Mouse (Mus musculus) embryo, embryonic 11 days (tissue): ENCODE measurements at regions not wholly inside any gene's neighbourhood (a gene's known extent, or its start where the extent isn't known, plus 50 kb on each side); places are given as distances from the start of the nearest gene placed in this dataset.
A peak's percentile ranks its signal among the peaks of the same experiment; 100 is the strongest.

Experiments
- DNase-seq: peaks from one replicate; pipeline ENCODE4 v3.0.0-alpha.2; 2015

GRCm38 (mm10) chr9:103813791-103814190, 52.2 kb upstream of the Tmem108 start:
- DNase-seq = no peak

- no peak for DNase-seq
Measured at GRCm38 (mm10) chr9:103818998-103819397, 57.4 kb upstream of the Tmem108 start.

GRCm38 (mm10) chr9:103821632-103822031, 60.0 kb upstream of the Tmem108 start:
- DNase-seq = no peak

- no peak for DNase-seq
Measured at GRCm38 (mm10) chr9:103823491-103823890, 61.9 kb upstream of the Tmem108 start.

- DNase-seq = no peak
Measured at GRCm38 (mm10) chr9:103841199-103841598, 79.6 kb upstream of the Tmem108 start.

GRCm38 (mm10) chr9:103843836-103844235, 82.2 kb upstream of the Tmem108 start:
- no peak for DNase-seq

- DNase-seq = no peak
Measured at GRCm38 (mm10) chr9:103845916-103846457, 84.3 kb upstream of the Tmem108 start.

GRCm38 (mm10) chr9:103847931-103848330, 86.3 kb upstream of the Tmem108 start:
- no peak for DNase-seq

- DNase-seq = no peak
Measured at GRCm38 (mm10) chr9:103849079-103849478, 87.4 kb upstream of the Tmem108 start.

GRCm38 (mm10) chr9:103852691-103853090, 91.1 kb upstream of the Tmem108 start:
- no peak for DNase-seq

GRCm38 (mm10) chr9:103860658-103861377, 99.2 kb upstream of the Tmem108 start:
- DNase-seq = peak; percentile 11

- no peak for DNase-seq
Measured at GRCm38 (mm10) chr9:103862493-103862892, 100.9 kb upstream of the Tmem108 start.

- DNase-seq = no peak
Measured at GRCm38 (mm10) chr9:103867433-103868209, 106.0 kb upstream of the Tmem108 start.

- no peak for DNase-seq
Measured at GRCm38 (mm10) chr9:103869276-103869675, 107.6 kb upstream of the Tmem108 start.

GRCm38 (mm10) chr9:103872119-103872518, 110.5 kb upstream of the Tmem108 start:
- no peak for DNase-seq

GRCm38 (mm10) chr9:103873876-103874275, 112.2 kb upstream of the Tmem108 start:
- no peak for DNase-seq

GRCm38 (mm10) chr9:103877851-103878250, 116.2 kb upstream of the Tmem108 start:
- no peak for DNase-seq

GRCm38 (mm10) chr9:103892827-103893226, 109.5 kb upstream of the Nphp3 start:
- no peak for DNase-seq

- no peak for DNase-seq
Measured at GRCm38 (mm10) chr9:103894376-103894775, 108.0 kb upstream of the Nphp3 start.

GRCm38 (mm10) chr9:103899311-103899710, 103.0 kb upstream of the Nphp3 start:
- DNase-seq = no peak

GRCm38 (mm10) chr9:103911347-103911746, 91.0 kb upstream of the Nphp3 start:
- DNase-seq = no peak

- DNase-seq = no peak
Measured at GRCm38 (mm10) chr9:103915126-103915525, 87.2 kb upstream of the Nphp3 start.

- no peak for DNase-seq
Measured at GRCm38 (mm10) chr9:103917771-103918170, 84.6 kb upstream of the Nphp3 start.

GRCm38 (mm10) chr9:103922356-103922755, 80.0 kb upstream of the Nphp3 start:
- DNase-seq = no peak
